Mouse (Mus musculus) CH12.LX (cell line): Measurements from ENCODE around the gene Rnf169. TPM values are rescaled to one million over a fixed set of nuclear protein-coding genes. Genes with fewer than 3 reads are reported as not detected.

ENCODE experiments used
- DNase-seq: peaks from one replicate; pipeline ENCODE4 v3.0.0-alpha.2; 2013; ENCODE audit errors: extremely low read depth
- H3K27ac ChIP-seq: 2 replicates; pipeline ENCODE4 v1.5.1; 2012; ENCODE audit warnings: low read depth, mild to moderate bottlenecking, control low read depth, moderate library complexity; ENCODE audit not compliant: insufficient read depth
- H3K27me3 ChIP-seq: replicated peaks from 2 replicates; pipeline ENCODE3; 2012; ENCODE audit warnings: inconsistent platforms
- H3K36me3 ChIP-seq, 2 experiments: replicated peaks in 1 of 2; 2 replicates each; pipeline versions ENCODE3 to v1.6.1; 2012; ENCODE audit warnings: inconsistent platforms in 1 of 2, low read length in 1 of 2, mild to moderate bottlenecking in 1 of 2, mixed read lengths in 1 of 2, moderate library complexity in 1 of 2; ENCODE audit not compliant: control insufficient read depth in 1 of 2, insufficient read depth in 1 of 2
- H3K4me1 ChIP-seq, 2 experiments: 2 replicates each; pipeline ENCODE4 v1.6.1; 2012; ENCODE audit warnings: inconsistent platforms in 1 of 2, moderate library complexity in 1 of 2; ENCODE audit not compliant: insufficient read depth in 2 of 2, control insufficient read depth in 1 of 2
- H3K4me2 ChIP-seq: 2 replicates; pipeline ENCODE4 v1.6.1; 2012; ENCODE audit warnings: low read depth, mild to moderate bottlenecking, control low read depth; ENCODE audit not compliant: poor library complexity, insufficient read depth, severe bottlenecking
- H3K4me3 ChIP-seq, 3 experiments: fragments of 150-350 bp in 1 of 3; sonication (generic) in 1 of 3; replicated peaks in 1 of 3; 2 replicates each; pipeline versions ENCODE3 to v1.5.1; 2011 to 2012; ENCODE audit warnings: low read depth in 2 of 3, low read length in 2 of 3, mild to moderate bottlenecking in 2 of 3, moderate library complexity in 2 of 3, control low read depth in 1 of 3, improper control_type of control experiment in 1 of 3, inconsistent platforms in 1 of 3, mixed read lengths in 1 of 3; ENCODE audit not compliant: poor library complexity in 1 of 3
- H3K79me2 ChIP-seq: replicated peaks from 2 replicates; pipeline ENCODE4 v1.6.1; 2012; ENCODE audit warnings: mild to moderate bottlenecking, moderate library complexity; ENCODE audit not compliant: control insufficient read depth, poor library complexity, insufficient read depth, severe bottlenecking; ENCODE audit errors: extremely low read depth
- H3K9ac ChIP-seq: 2 replicates; pipeline ENCODE4 v1.6.1; 2012; ENCODE audit warnings: low read depth, mild to moderate bottlenecking, control low read depth, moderate library complexity; ENCODE audit not compliant: insufficient read depth
- H3K9me3 ChIP-seq: replicated peaks from 2 replicates; pipeline ENCODE3; 2012; ENCODE audit warnings: low read length, inconsistent platforms, mixed read lengths
- CHD2 ChIP-seq: IDR thresholded peaks from 2 replicates; pipeline ENCODE4 v1.6.1; 2011; ENCODE audit warnings: low read length, improper control_type of control experiment
- CTCF ChIP-seq, 2 experiments: IDR thresholded peaks in 1 of 2; conservative IDR thresholded peaks in 1 of 2; 2 replicates each; pipeline ENCODE4 v1.5.1; 2011 to 2012; ENCODE audit warnings: low read depth in 2 of 2, low read length in 2 of 2, improper control_type of control experiment in 1 of 2, inconsistent platforms in 1 of 2, mild to moderate bottlenecking in 1 of 2, moderate library complexity in 1 of 2
- ELF1 ChIP-seq: IDR thresholded peaks from 2 replicates; pipeline ENCODE4 v1.6.1; 2014; ENCODE audit warnings: low read depth, mild to moderate bottlenecking, inconsistent platforms, low read length, improper control_type of control experiment
- EP300 ChIP-seq: IDR thresholded peaks from 2 replicates; pipeline ENCODE4 v1.6.1; 2011; ENCODE audit warnings: low read length, improper control_type of control experiment
- ETS1 ChIP-seq: conservative IDR thresholded peaks from 2 replicates; pipeline ENCODE4 v1.6.1; 2012; ENCODE audit warnings: low read depth, mild to moderate bottlenecking, inconsistent platforms, low read length, improper control_type of control experiment, moderate library complexity
- GABPA ChIP-seq: IDR thresholded peaks from 2 replicates; pipeline ENCODE4 v1.6.1; 2012; ENCODE audit warnings: low read depth, low read length, improper control_type of control experiment, inconsistent platforms; ENCODE audit not compliant: insufficient replicate concordance
- IRF4 ChIP-seq: IDR thresholded peaks from 2 replicates; pipeline ENCODE4 v1.6.1; 2014; ENCODE audit warnings: low read depth, mild to moderate bottlenecking, inconsistent platforms, low read length, improper control_type of control experiment
- JUN ChIP-seq: IDR thresholded peaks from 2 replicates; pipeline ENCODE4 v1.6.1; 2011; ENCODE audit warnings: low read depth, mild to moderate bottlenecking, low read length, improper control_type of control experiment, moderate library complexity; ENCODE audit not compliant: insufficient read depth
- JUND ChIP-seq: conservative IDR thresholded peaks from 2 replicates; pipeline ENCODE4 v1.6.1; 2011; ENCODE audit warnings: low read depth, low read length, improper control_type of control experiment
- KAT2A ChIP-seq: IDR thresholded peaks from 2 replicates; pipeline ENCODE4 v1.6.1; 2012; ENCODE audit warnings: low read length, improper control_type of control experiment, inconsistent platforms; ENCODE audit not compliant: insufficient replicate concordance
- MXI1 ChIP-seq: IDR thresholded peaks from 2 replicates; pipeline ENCODE4 v1.6.1; 2011; ENCODE audit warnings: mild to moderate bottlenecking, low read depth, low read length, improper control_type of control experiment
- MYC ChIP-seq: IDR thresholded peaks from 2 replicates; pipeline ENCODE4 v1.6.1; 2011; ENCODE audit warnings: low read depth, mild to moderate bottlenecking, improper control_type of control experiment, low read length
- NELFE ChIP-seq: IDR thresholded peaks from 2 replicates; pipeline ENCODE4 v1.6.1; 2011; ENCODE audit warnings: low read depth, low read length, improper control_type of control experiment
- NRF1 ChIP-seq: IDR thresholded peaks from 2 replicates; pipeline ENCODE4 v1.6.1; 2014; ENCODE audit warnings: low read depth, mild to moderate bottlenecking, inconsistent platforms, low read length, improper control_type of control experiment, moderate library complexity
- PAX5 ChIP-seq: IDR thresholded peaks from 2 replicates; pipeline ENCODE4 v1.6.1; 2012; ENCODE audit warnings: low read length, inconsistent platforms, mixed read lengths
- POLR2A ChIP-seq: IDR thresholded peaks from 2 replicates; pipeline ENCODE4 v1.6.1; 2011; ENCODE audit warnings: low read depth, mild to moderate bottlenecking, improper control_type of control experiment, low read length
- POLR2AphosphoS2 ChIP-seq: IDR thresholded peaks from 2 replicates; pipeline ENCODE4 v1.6.1; 2011; ENCODE audit warnings: low read depth, low read length, improper control_type of control experiment
- SIN3A ChIP-seq: IDR thresholded peaks from 2 replicates; pipeline ENCODE4 v1.6.1; 2012; ENCODE audit warnings: low read length, improper control_type of control experiment, inconsistent platforms
- TCF12 ChIP-seq: IDR thresholded peaks from 2 replicates; pipeline ENCODE4 v1.6.1; 2014; ENCODE audit warnings: low read depth, mild to moderate bottlenecking, inconsistent platforms, low read length, improper control_type of control experiment
- UBTF ChIP-seq: IDR thresholded peaks from 2 replicates; pipeline ENCODE4 v1.6.1; 2012; ENCODE audit warnings: low read depth, mild to moderate bottlenecking, inconsistent platforms, low read length, improper control_type of control experiment, moderate library complexity
- USF2 ChIP-seq: conservative IDR thresholded peaks from 2 replicates; pipeline ENCODE4 v1.6.1; 2011; ENCODE audit warnings: low read depth, low read length, improper control_type of control experiment
- ZMIZ1 ChIP-seq: IDR thresholded peaks from 2 replicates; pipeline ENCODE4 v1.6.1; 2012; ENCODE audit warnings: low read depth, mild to moderate bottlenecking, inconsistent platforms, low read length, improper control_type of control experiment
- dilution Hi-C: fragments of 300-500 bp; cut with MboI; formaldehyde crosslinking; loops from 2 replicates; pipeline ENCODE4 v1.14.3; 2020; ENCODE audit warnings: low sequenced_read_pairs; ENCODE audit not compliant: extremely low pct_unique_long_range_greater_than_20kb, extremely low pct_ligation_motif_present
- in situ Hi-C: fragments of 300-500 bp; cut with MboI; formaldehyde crosslinking; loops from 3 replicates; pipeline ENCODE4 v1.14.3; 2019; ENCODE audit warnings: low sequenced_read_pairs, low pct_ligation_motif_present, low pct_unique_long_range_greater_than_20kb, mixed read lengths
- polyA plus RNA-seq: library from polyadenylated mRNA; unstranded; fragments of >175 nt; gene quantifications from 2 replicates; pipeline ENCODE4 v1.2.1, GENCODE M21; 2012; ENCODE audit warnings: low read depth; ENCODE audit not compliant: insufficient read length
- total RNA-seq, 2 experiments: library from RNA; depleted of rRNA; stranded (reverse); fragments of 300-350 nt in 1 of 2; fragments of >200 nt in 1 of 2; gene quantifications; 2 replicates each; pipeline ENCODE4 v1.2.3; 2012 to 2014

Rnf169 gene
- total and polyA plus RNA-seq, 3 experiments = 3.7 to 11.4 (median 5.2) TPM

DNA sequence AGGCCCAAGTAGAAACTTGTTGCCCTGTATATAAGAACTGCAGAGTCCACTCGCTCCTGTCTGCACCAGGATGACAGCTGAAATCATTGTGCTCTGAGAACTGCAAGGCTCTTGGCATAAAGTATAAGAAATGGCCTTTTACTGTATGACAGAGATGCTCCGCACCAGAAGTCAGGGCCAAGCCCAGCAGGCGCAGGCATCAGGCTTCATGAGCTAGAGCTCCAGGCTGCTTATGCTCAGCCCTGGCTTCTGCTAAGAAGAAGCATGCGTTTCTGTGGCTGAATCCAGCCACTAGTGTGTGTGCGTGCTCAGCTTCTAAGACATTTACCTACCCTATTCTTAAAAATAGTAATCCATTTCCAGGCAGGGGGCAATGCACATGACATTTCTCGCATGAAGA is 85.8 kb downstream of the Rnf169 start:
- Histone ChIP-seq H3K27me3 (no peaks in the 10 kb centered on the region), H3K27ac (no peak overlapping the region), H3K36me3 (no peaks in the 10 kb centered on the region), H3K9ac (no peak overlapping the region), H3K4me3 (no peak overlapping the region), H3K9me3 (no peaks in the 10 kb centered on the region), H3K4me1 (peaks cover 0 to 2% of the 10 kb centered on the region in 2 experiments; a peak in 1 of 4 replicates), H3K4me2 (no peak overlapping the region), H3K79me2 (no peaks in the 10 kb centered on the region)
- TF ChIP-seq ZMIZ1 (no peak), NELFE (no peak), CHD2 (no peak), JUN (no peak), GABPA (no peak), CTCF (conservative IDR thresholded peaks at IDR 0.05 in 1 of 2, IDR thresholded peaks at IDR 0.05 in 1 of 2; ENCODE audit: low read depth in 2 of 2, low read length in 2 of 2) (no peak), UBTF (no peak), NRF1 (no peak)
- in situ Hi-C loops = no loop called here
- dilution Hi-C loops = no loop called here
- DNase-seq = no peak

DNA sequence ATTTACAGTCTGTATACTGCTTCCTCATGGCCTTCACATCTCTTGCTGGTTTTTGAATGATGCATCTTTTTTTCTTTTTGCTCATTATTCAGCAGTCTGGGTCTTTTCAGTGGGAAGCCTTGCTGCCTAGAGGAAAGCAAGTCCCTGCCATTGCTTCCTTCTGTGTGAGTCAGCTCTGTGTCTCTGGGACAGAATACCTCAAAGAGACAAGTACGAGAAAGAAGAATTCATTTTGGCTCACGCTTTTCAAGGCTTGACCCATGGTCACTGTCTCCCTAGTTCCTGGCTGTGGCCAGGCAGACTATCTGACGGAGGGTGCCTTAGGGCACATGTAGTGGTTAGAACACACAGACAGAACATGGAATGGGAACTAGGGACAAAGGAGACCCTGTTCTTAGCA is 86.3 kb downstream of the Rnf169 start:
- H3K36me3 ChIP-seq = no peaks in the 10 kb centered on the region
- no peak overlapping the region for H3K27ac ChIP-seq
- in situ Hi-C loops (no loop called here), dilution Hi-C loops (no loop called here)
- no peak overlapping the region for H3K9ac ChIP-seq
- no peaks in the 10 kb centered on the region for H3K79me2 ChIP-seq
- no peak overlapping the region for H3K4me3 ChIP-seq
- no peaks in the 10 kb centered on the region for H3K27me3 ChIP-seq
- H3K9me3 ChIP-seq = no peaks in the 10 kb centered on the region
- H3K4me2 ChIP-seq = no peak overlapping the region
- peaks cover 0 to 6% of the 10 kb centered on the region in 2 experiments; a peak in 2 of 4 replicates for H3K4me1 ChIP-seq
- TF ChIP-seq NELFE (no peak), TCF12 (no peak), MYC (no peak), SIN3A (no peak), CHD2 (no peak), POLR2AphosphoS2 (no peak), IRF4 (no peak)
- no peak for DNase-seq

DNA sequence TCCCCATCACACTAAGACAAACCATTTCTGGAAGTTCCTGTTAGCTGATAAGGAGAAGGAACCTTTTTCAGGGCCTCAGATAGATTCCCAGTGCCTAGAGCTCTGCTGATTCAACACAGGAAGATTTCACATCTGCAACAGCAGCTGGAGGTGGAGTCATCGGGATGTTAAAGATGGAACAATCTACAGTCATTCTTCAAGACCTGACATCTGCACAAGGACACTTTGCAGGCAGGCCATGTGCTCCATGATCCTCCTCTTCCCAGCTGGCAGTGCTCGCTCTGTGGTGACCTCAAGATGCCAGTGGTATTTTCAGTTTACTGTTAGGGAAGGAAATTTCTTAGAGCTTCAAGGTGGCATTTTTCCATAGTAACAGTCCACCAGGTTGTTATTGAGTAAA is 87.9 kb downstream of the Rnf169 start:
- H3K27ac ChIP-seq = no peak overlapping the region
- TF ChIP-seq ETS1 (no peak), PAX5 (no peak), KAT2A (no peak), MXI1 (no peak), ELF1 (no peak), EP300 (no peak), POLR2AphosphoS2 (no peak), USF2 (no peak), JUND (no peak), TCF12 (no peak), POLR2A (no peak)
- H3K4me3 ChIP-seq = no peak overlapping the region
- no peak overlapping the region for H3K4me2 ChIP-seq
- no peak overlapping the region for H3K9ac ChIP-seq
- no peaks in the 10 kb centered on the region for H3K27me3 ChIP-seq
- DNase-seq = no peak
- peaks cover 0 to 6% of the 10 kb centered on the region in 2 experiments; a peak in 2 of 4 replicates for H3K4me1 ChIP-seq
- dilution Hi-C loops (no loop called here), in situ Hi-C loops (no loop called here)
- no peaks in the 10 kb centered on the region for H3K36me3 ChIP-seq
- H3K9me3 ChIP-seq = no peaks in the 10 kb centered on the region
- H3K79me2 ChIP-seq = no peaks in the 10 kb centered on the region
